Mouse (Mus musculus): ENCODE results near the gene Ccs.

The Ccs gene

DNA sequence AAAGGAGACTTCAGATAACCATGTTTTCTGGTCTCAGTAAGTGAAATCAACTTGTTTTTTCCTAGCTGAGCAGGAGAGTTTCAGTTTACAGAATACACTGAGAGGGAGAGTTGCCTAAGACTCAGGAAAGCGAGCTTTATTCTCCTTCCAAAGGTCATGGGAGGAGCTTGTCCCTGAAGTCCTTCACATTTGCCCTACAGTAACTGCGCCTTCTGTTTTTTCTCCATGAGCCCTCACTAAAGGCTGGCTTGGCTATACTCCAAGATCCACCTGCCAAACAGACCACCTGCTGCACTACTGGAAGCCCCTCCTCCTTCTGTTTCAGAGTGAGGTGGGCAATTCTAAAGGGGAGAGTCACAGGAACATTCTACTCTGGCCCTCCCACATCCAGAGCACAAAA is 3.0 kb downstream of the Ccs start:
- DNase-seq (ENCODE audit: low read depth) = no peak

DNA sequence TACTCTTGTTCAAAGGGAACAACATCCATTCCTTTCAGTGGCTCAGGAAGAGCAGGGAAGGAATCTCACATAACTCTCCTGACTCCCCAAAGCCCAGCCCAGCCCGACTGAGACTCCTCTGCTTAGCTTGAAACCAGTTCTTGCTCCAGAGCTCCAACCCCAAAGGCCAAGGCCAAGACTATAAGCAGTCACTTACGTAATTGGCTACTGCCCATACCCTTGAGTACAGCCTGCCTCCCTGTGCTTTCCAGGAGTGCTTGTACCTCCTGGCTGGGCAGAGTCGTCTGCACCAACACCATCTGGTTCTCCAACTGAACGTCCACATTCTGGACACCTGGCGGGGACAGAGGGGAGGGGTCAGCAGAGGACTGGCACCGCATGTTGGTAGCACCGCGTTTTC is 5.2 kb downstream of the Ccs start:
- DNase-seq (ENCODE audit: low read depth) = no peak

DNA sequence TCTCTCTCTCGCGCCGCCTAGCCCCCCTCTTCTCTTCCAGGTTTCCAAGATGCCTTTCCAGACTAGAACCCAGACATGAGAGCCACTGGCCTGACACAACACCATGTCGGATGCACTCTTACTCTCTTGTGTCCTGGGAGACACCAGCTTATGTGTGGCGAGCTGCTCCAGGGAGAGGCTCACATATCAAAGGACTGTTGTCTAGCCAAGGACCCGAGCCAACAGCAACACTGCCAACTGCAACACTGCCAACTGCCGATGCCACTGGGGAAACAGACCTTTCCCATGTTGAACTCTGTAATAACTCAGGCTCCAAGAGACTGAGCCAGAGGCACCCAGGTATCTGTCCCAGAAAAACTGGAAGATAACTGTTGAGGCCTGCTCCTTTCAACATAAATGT is 10.0 kb downstream of the Ccs start:
- no peak for DNase-seq (ENCODE audit: low read depth)

DNA sequence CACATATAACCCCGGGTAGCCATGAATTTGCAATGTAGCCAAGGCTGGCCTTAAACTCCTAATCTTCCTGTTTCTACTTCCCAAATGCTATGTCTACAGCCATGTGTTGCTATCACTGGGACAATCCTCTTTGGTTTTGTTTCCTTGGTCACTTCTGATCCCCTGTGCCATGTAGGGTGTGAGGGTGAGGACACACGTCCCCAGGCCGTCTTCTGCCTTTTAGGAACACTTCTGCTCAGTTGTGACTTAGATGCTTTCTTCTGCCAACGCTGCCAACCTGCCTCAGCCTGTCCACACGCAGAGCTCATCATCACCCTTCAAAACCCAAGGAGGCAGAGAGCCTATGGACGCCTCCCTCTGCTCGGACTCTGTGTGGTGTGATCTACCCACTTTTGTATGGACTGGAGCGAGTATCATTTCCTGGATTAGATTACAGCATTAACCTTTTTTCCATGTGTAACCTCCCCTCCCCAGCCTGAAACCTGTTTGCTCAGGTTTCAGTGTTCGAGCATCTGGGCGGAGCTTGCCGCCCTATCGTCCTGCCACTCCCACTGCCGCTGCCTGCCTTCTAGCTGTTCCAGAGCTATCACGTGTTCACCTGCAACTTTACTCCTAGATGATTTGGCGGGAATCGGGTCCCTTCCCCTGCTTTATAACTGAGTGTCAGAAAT is 10.6 kb downstream of the Ccs start:
- no peak for DNase-seq (ENCODE audit: low read depth)

DNA sequence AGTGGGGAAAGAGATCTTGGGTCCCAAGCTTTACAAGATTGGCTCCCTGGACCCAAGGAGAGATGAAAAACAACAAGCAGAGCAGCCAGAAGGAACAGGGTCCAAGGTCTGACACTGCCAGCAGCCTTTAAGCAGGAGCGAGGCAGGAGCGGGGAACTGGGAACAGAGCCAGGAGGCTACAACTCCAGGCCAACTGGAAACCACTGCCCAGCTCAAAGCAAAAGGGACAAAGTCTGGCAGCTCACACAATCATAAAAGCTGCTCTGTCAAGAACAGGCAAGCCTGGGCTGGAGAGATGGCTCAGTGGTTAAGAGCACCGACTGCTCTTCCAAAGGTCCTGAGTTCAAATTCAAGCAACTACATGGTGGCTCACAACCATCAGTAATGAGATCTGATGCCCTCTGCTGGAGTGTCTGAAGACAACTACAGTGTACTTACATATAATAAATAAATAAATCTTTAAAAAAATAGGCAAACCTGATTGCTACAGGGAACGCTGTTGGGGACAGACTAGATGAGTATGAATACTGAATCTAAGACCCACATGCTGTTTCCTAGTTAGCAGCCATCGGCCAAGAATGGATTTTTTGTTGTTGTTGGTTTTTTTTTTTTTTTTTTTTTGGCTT is 18.3 kb downstream of the Ccs start:
- peak; percentile 56 for DNase-seq (ENCODE audit: low read depth)

DNA sequence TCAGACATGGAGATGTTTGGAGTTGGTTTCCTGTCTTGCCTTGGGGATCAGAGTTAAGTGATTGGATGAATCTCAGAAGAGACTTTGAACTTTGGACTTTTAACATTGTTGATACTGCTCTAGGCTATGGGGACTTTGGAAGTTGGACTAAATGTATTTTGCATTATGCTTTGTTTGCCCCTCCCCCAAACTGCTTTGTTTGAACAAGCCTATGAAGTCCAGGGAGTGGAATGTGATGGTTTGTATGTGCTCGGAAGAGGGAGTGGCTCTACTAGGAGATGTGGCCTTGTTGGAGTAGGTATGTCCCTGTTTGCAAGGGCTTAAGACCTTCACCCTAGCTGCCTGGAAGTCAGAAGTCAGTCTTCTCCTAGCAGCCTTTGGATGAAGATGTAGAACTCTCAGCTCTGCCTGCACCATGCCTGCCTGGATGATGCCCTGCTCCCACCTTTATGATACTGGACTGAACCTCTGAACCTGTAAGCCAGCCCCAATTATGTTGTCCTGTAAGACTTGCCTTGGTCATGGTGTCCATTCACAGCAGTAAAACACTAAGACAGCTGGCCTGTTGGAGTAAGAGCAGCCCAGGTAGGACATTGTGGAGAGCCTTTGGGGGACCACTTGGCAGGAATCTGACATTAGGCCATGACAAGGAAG is 21.8 kb downstream of the Ccs start:
- DNase-seq (ENCODE audit: low read depth) = no peak

DNA sequence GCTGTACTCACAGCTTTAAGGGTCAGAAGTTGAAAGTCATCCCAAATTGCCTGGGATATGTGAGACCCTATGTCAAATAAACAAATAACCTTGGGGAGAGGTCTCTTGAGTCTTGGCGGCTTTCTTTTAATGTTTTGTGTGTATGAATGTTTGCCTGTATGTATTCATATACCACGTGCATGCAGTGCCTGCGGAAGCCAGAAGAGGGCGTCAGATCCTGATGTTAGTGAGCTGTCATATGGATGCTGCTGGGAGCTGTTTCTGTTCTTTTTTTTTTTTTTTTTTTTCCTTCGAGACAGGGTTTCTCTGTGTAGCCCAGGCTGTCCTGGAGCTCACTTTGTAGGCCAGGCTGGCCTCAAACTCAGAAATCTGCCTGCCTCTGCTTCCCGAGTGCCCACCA is 26.1 kb downstream of the Ccs start:
- DNase-seq (ENCODE audit: low read depth) = peak; percentile 47

DNA sequence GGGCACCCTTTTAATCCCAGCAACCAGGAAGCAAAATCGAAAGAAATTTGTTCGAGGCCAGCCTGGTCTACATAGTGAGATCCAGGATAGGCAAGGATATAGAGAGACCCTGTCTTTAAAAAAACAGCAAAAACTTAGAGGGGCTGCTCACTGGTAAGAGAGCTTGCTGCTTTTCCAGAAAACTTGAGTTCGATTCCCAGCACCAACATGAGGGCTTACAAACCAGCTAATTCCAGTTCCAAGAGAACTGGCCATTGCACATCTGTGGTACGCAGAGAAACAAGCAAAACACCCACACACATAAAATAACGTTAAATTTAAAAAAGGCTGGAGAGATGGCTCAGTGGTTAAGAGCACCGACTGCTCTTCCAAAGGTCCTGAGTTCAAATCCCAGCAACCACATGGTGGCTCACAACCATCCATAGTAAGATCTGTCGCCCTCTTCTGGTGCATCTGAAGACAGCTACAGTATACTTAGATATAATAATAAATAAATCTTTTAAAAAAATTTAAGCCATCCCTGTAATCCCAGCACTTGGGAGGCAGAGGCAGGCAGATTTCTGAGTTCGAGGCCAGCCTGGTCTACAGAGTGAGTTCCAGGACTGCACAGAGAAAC is 26.7 kb downstream of the Ccs start:
- peak; percentile 73 for DNase-seq (ENCODE audit: low read depth)

DNA sequence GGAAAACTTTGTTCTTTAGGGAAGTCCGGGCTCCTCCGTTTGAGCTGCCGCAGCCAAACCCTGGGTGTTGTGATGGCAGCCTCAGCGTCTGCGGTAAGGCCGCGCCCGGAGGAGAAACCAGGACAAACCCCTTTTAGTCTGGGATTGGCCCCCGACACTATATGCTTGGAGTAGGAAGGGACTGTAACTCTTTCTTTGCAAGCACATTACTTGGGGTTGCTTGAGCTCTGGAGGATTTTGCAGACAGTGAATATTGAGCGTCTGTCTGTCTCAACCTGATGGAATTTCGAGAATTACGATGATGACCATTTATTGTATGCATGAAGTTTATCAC is 27.3 kb downstream of the Ccs start:
- no peak for DNase-seq (ENCODE audit: low read depth)

DNA sequence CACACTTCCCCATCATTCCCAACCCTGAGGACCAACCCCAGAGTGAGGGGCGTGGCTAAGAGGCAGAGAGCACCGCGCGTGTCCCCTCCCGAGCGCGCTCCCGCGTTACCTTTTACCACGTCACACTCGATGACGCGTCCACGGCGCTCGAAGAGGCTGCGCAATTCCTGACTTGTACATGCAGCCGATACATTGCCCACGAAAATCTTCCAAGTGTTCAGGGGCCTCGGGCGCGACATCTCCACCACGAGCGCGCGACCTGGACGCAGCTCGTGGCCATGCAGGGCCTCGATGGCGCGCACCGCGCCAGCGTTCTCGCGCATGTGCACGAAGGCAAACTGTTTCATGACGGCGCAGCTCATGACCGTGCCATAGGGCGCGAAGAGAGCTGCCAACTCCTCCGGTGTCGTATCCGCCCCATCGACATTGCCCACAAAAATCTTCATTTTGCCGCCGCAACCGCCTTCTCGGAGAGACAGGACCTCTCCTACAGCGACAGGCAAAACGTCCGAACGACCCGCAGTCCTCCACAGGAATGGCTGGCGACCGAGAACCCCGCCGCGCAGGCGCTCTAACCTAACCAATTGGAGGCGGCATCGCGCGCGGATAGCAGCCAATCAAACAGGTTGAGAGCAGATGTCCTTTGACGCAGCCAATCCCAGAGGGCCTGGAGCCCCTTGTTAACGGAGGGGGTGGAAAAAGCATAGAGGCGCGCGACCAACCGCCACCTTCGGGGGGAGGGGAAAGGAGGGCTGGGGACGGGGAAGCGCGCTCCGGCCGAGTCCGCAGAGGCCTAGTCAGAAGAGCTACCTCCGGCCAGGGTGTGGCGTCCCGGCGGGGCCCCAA is 27.8 kb downstream of the Ccs start, which contains the start of the genes Gm21992 and Rbm14:
Gm21992 (minus strand) TSS at position 550 of the 846 bp plus-strand sequence.
Rbm14 (minus strand) TSS at position 572 of the 846 bp plus-strand sequence.
- peak; percentile 100 for DNase-seq (ENCODE audit: low read depth)

DNA sequence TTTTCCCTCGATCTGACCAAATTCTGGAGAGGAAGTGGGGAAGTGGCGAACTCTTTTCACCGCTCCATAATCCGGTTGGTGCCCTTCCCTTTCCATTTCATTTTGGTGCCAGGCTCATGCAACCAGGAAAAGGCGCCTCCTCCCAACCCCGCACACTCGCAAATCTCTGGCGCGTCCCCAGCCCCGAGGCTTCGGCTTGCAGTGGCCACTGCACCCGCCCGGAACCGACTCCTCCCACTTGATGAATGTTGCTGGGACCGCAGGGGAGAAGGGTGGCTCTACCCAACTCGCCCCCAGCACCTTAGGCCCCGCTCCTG is 28.4 kb downstream of the Ccs start:
- DNase-seq (ENCODE audit: low read depth) = no peak

DNA sequence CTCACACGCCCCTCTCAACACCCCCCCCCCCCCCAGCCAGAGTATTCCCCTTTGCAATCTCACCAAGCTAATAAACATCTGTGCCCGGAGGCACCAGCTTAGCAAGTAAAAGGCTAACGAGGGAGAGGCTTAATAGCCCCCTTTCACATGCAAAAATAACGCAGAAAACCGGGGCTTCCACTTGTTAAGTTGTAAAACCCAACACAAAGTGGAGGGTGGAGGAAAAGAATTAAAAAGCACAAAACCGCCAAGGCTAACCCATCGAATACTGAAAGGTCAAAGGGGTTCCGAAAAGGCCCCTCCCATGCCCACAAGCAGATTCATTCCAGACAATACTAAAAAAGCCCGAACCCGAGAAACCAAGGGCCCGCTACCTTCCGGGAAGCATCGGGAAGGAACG is 28.8 kb downstream of the Ccs start:
- no peak for DNase-seq (ENCODE audit: low read depth)

DNA sequence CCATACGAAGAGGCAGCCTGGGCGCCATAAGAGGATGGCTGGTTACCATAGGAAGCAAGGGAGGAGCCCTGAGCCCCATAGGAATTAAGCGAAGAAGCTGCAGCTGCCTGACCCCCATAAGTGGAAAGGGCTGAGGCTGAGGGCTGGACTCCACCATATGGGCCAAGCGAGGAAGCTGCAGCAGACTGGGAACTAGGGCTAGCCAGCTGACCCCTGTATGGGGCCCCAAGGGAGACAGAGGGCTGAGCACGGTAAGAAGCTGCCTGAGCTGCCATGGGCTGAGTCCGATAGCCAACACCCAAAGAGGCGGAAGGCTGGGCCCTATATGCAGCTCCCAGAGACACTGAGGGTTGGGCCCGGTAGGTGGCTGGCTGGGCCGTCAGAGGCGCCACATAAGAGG is 35.8 kb downstream of the Ccs start:
- DNase-seq (ENCODE audit: low read depth) = no peak

DNA sequence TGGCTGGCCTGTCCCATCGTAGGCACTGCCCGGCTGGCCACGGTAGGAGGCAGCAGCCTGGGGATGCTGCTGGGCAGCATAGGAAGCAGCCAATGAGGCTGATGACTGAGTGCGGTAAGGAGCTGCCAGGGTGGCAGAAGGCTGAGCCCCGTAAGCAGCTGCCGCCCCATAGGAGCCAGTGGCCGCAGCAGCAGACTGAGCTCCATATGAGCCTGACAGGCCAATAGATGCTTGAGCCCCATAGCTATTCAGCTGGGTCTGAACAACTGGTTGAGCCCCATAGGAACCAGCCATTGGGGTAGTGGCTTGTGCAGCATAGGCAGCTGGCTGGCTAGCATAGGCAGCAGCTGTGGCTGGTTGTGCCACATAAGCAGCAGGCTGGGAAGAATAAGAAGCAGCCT is 36.4 kb downstream of the Ccs start:
- DNase-seq (ENCODE audit: low read depth) = no peak

DNA sequence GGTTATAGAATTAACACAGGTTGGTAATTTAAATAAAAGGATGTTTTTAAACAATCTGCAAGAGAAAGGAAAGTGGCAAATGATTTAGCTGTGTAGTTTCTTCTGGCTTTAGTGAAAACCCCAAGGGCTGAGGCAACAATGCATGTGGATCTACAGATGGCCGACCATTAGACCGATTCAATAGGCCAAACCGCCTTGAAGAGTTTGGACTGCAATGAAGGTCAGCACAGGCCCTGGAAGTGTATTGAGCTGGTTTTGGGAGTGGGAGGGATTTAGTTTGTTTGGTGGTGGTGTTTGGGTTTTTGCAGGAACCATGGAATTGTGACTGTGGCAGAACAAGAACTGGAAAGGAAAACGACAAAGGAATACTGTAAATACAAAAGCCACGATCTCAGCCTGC is 40.0 kb downstream of the Ccs start:
- no peak for DNase-seq (ENCODE audit: low read depth)

DNA sequence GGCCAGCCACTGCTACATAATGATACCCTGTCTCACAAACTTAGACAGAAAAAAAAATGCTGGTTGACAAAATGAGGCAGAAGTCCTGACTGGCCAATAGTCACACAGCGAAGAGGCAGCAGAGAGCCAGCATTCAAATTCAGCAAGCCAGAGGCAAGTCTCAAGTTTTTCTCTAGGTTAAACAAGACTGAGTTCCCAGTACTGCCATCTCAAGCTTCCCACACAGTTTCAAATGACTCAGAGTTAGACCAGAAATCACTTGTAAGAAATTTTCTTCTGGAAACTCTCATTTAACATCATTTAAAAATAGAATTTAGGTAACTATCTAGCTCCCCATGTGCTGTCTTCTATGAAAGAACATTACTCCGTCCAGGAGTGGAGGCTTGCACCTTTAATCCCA is 41.3 kb downstream of the Ccs start:
- DNase-seq (ENCODE audit: low read depth) = no peak

DNA sequence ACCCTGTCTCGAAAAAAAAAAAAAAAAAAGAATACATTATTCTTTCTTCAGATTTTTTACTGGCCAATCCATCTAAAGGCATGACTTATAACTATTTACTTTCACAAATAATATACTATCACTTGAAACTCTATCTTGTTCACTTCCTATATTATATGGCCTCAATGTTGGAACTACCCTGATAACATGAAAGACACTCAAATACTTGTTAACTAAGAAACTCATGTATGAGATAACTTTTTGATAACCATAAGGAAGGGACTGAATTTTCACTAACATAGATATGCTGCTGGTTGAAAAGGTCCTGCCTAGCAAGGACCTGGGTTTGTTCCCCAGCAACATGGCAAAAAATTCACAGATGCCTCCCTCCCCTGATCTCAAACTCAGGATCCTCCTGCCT is 43.2 kb downstream of the Ccs start:
- DNase-seq (ENCODE audit: low read depth) = no peak

DNA sequence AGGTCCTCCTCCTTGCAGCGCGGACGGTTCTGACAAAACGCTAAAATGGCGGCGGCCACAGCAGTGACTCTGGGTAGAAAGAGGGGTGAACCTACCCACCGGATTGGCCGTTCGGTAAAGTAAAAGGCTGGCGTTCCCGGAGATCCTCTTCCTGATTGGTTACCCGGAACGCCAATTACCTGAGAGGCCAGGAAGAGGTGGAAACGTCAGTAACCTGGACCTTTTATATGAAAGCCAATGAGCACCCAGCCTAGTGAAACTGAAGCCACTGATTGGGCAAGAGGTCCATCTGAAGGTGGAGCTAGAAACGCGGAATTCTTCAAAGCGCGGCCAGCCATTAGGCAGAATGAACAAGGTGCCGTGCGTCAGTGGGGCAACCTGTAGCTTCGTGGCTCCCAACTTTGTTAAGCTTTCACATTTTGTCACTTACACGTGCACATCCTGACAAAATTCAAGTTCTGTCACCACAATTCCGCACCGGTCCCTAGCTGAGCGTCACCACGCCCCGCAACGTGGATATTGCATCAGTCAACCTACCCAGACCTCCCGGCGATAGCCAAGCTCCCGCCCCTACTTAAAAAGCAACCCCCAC is 45.2 kb downstream of the Ccs start, which contains the start of gene Rbm4:
Rbm4 (minus strand) TSS at position 71 of the 592 bp plus-strand sequence.
- peak; percentile 100 for DNase-seq (ENCODE audit: low read depth)

DNA sequence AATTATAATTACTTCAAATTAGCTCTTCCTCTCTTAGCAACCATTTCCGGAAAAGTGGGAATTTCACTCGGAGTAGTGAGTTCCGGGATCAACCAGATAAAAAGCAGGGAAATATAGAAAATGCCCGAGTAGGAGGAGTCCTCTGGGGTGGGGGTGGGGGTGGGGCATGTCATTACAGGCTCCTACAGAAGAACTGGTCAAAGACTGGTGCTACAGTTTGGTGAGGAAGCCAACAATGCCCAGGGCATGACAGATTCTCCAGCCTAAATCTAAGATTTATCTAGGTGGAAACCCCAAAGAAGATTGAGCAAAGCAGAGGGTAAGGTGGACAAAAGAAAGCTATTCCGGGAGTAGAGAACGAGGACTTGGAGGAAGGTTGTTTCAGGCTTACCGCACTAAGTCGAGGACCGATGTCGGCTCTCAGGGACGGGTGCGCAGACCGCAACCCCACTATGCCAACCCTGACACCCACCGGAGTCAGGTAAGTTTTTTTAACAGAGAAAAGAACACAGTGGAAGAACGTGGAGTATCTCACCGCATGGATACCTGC is 45.8 kb downstream of the Ccs start:
- DNase-seq (ENCODE audit: low read depth) = peak; percentile 67

DNA sequence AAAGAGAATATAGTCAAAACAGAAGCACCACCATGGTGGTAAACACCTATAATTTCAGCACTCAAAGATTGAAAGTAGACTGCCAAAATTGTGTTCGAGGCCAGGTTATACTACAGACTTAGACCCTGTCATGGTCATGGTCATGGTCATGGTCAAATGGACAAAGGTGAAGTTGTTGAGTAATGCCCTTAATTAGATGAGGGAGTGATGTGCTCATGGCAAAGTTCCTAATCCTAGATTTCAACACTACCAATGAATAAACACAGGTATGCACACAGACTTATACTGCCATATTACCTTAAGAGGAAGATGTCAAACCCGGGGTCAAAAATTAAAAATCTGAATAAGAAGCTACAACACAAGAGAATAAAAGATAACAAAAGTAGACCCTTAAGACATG is 52.8 kb downstream of the Ccs start:
- no peak for DNase-seq (ENCODE audit: low read depth)

DNA sequence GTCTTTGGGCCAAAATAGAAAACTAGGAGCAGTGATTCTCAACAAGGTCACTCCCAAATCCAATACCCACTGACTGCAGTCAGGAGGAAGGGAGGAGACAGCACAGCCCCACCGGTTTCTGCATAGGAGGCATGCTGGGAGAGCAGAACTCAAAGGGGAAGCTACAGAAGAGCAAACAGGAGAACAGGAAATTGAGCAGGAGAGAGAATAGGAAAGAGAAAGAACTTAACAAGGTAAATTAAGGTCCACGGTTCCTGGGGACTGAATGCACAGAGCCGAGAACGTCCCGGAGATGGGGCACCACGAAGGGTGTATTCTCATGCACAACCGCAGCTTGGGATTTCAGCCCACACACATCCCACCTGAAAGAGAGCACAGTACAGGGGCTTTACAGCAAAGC is 53.9 kb downstream of the Ccs start:
- no peak for DNase-seq (ENCODE audit: low read depth)

DNA sequence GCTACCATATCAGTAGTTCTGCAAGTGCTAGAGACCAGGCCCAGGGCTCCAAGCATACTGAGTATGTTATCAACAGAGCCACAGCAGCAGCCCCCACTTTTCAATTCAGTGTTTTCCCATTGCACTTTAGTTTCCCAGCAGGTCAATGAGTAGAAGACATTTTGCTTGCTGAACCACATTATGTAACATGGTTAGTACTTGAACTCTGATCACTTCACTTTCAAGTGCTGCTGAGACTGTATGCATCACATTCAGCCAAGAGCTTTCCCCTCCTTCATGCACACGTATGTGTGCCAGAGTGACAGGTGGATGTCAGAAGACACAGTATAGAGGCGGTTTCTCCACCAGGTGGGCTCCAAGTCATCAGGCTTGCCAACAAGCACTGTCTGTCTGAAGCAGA is 56.2 kb downstream of the Ccs start:
- no peak for DNase-seq (ENCODE audit: low read depth)
